Mouse (Mus musculus) heart, embryonic 11.5 days (tissue): ENCODE results near the gene Cadm1. TPM values are rescaled to one million over a fixed set of nuclear protein-coding genes. Genes with fewer than 3 reads are reported as not detected.

ENCODE experiments used
- ATAC-seq: fragments of 200-750 bp; cut with Nextera tagmentation; replicated peaks from 2 replicates; pipeline ENCODE4 v1.8.0; 2017; ENCODE audit warnings: moderate library complexity; ENCODE audit not compliant: insufficient number of reproducible peaks, low FRiP score, low TSS enrichment
- H3K27ac ChIP-seq: fragments of 300-500 bp; sonication (generic); 2 replicates; pipeline ENCODE4 v1.5.1; 2014; ENCODE audit warnings: mild to moderate bottlenecking, low read depth, low read length
- H3K27me3 ChIP-seq: fragments of 300-500 bp; sonication (generic); 2 replicates; pipeline ENCODE4 v1.6.1; 2014; ENCODE audit warnings: mild to moderate bottlenecking, low read length, mixed read lengths; ENCODE audit not compliant: control insufficient read depth, insufficient read depth
- H3K36me3 ChIP-seq: fragments of 300-500 bp; sonication (generic); 2 replicates; pipeline ENCODE4 v1.6.1; 2014; ENCODE audit warnings: mild to moderate bottlenecking, low read length, moderate library complexity, mixed read lengths; ENCODE audit not compliant: control insufficient read depth, insufficient read depth
- H3K4me1 ChIP-seq: fragments of 300-500 bp; sonication (generic); 2 replicates; pipeline ENCODE4 v1.6.1; 2014; ENCODE audit warnings: low read length; ENCODE audit not compliant: control insufficient read depth, insufficient read depth
- H3K4me2 ChIP-seq: fragments of 300-500 bp; sonication (generic); 2 replicates; pipeline ENCODE4 v1.6.1; 2014; ENCODE audit warnings: mild to moderate bottlenecking, moderate library complexity
- H3K4me3 ChIP-seq: fragments of 300-500 bp; sonication (generic); 2 replicates; pipeline ENCODE4 v1.5.1; 2014; ENCODE audit warnings: low read depth, low read length
- H3K9ac ChIP-seq: fragments of 300-500 bp; sonication (generic); 2 replicates; pipeline ENCODE4 v1.6.1; 2014; ENCODE audit warnings: mild to moderate bottlenecking, low read depth, low read length, moderate library complexity
- H3K9me3 ChIP-seq: fragments of 300-500 bp; sonication (generic); replicated peaks from 2 replicates; pipeline ENCODE4 v1.6.1; 2016; ENCODE audit warnings: low read length; ENCODE audit not compliant: control insufficient read depth
- WGBS: fragments of 180-500 bp; shearing (Covaris S2); extraction: QIAGEN DNeasy Blood & Tissue Kit; methylation state at CpG from one replicate; pipeline ENCODE4 v1.1.7; 2014; ENCODE audit not compliant: insufficient replicate concordance; 5-methylcytosine and 5-hydroxymethylcytosine counted together
- polyA plus RNA-seq: library from polyadenylated mRNA; unstranded; fragments of >200 nt; fragmentation: Nextera tagmentation; extraction: Ambion mirVana; gene quantifications from 2 replicates; pipeline ENCODE4 v1.2.1, GENCODE M21; 2014

Gene Cadm1
- polyA plus RNA-seq, 1 experiment from 2014 or later = 30.3 TPM

DNA sequence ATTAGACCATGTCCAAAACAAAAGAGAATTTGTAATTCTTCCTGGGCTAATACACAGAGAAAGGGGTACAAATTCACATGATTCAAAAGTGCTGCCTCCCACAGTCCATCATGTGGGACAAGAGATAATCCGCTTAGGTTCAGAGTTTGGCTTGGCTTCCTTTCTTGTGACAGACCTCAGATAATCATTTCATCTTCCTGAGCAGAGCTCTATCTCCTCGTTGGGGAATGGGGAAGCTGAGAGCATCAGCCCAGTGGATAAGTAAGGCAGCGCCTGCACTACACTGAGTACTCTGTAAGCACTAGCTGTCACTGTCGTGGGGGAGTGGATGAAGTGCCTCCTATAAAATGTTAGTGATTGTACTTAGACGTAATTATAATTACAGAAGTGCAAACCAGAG lies 35.1 kb downstream of the Cadm1 start:
- Histone ChIP-seq H3K4me3 (no peak overlapping the region), H3K27me3 (no peaks in the 10 kb centered on the region), H3K27ac (no peak overlapping the region), H3K9ac (no peak overlapping the region), H3K9me3 (no peaks in the 10 kb centered on the region), H3K36me3 (no peaks in the 10 kb centered on the region), H3K4me2 (no peak overlapping the region), H3K4me1 (no peaks in the 10 kb centered on the region; the same call in 1 of the 2 replicates)
- ATAC-seq = no peak
- WGBS = 46% methylated on average over 5 of the region's 5 CpGs

DNA sequence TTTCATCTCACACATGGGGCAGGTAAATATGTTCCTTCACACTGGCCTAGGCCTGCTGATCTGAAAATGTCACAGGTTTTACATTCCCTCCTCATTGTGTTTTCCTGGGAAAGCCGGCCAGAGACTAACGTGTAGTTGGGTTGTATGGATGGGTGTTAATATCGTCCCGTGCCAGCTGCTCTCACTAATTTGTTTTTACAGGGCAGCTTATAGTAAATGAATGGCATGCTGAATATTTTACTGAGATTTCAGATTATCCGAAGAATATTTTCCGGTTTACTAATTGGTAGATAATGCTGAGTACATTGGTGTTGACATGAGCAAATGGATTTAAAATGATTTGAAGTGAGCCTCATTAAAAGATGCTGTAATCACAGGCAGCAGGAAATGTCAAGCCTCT lies 37.9 kb downstream of the Cadm1 start:
- Histone ChIP-seq H3K9me3 (no peaks in the 10 kb centered on the region), H3K27ac (no peak overlapping the region), H3K27me3 (no peaks in the 10 kb centered on the region), H3K4me3 (no peak overlapping the region), H3K36me3 (no peaks in the 10 kb centered on the region), H3K4me2 (no peak overlapping the region), H3K4me1 (peaks cover 5% of the 10 kb centered on the region), H3K9ac (no peak overlapping the region)
- WGBS = 77% methylated on average over 6 of the region's 6 CpGs
- ATAC-seq = no peak

DNA sequence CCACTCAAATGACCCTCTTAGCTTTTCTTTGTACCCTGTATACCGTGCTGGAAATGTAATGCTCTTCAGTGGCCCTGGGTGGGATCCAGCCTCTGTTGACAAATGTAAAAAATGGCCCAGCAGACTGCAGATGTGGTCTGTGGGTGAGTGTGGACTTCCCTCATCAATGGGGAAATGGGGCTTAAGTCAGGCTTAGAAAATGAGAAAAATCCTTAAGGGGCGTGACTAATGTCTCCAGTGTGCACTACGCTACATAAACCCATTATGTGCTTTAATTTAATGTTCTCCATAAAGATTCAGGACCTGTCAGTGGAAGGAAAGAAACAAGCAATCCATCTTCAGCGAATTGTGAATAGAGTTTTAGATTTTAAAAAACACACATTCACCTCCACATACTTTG lies 40.2 kb downstream of the Cadm1 start:
- ATAC-seq = no peak
- no peak overlapping the region for H3K27ac ChIP-seq
- H3K9me3 ChIP-seq = no peaks in the 10 kb centered on the region
- WGBS = 88% methylated on average over 4 of the region's 4 CpGs
- peaks cover 13% of the 10 kb centered on the region for H3K4me1 ChIP-seq
- H3K27me3 ChIP-seq = no peaks in the 10 kb centered on the region
- no peak overlapping the region for H3K4me2 ChIP-seq
- H3K36me3 ChIP-seq = no peaks in the 10 kb centered on the region
- no peak overlapping the region for H3K9ac ChIP-seq
- H3K4me3 ChIP-seq = no peak overlapping the region

DNA sequence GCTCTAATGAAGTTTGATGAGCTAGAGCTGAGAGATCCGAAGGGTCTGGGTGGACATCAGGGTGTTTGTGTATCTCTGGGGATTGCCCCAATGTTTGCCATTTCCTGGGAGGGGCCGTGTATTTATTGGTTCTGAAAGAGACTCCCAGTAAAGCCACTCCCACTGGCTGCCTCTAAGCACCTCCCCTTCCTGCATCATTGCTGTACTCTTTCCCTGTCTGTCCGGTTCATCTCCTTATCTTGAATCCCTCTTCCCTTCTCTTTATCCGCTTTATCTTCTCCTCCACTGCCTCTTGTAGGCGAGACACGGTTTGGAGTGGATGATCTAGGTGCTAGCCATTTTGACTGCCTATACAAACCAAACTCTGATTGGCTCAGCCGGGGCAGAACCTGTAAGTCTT lies 41.5 kb downstream of the Cadm1 start:
- H3K9me3 ChIP-seq = no peaks in the 10 kb centered on the region
- no peak overlapping the region for H3K4me2 ChIP-seq
- WGBS = 60% methylated on average over 7 of the region's 7 CpGs
- no peaks in the 10 kb centered on the region for H3K27me3 ChIP-seq
- peaks cover 16% of the 10 kb centered on the region for H3K4me1 ChIP-seq
- no peak overlapping the region for H3K4me3 ChIP-seq
- no peak overlapping the region for H3K9ac ChIP-seq
- ATAC-seq = no peak
- H3K27ac ChIP-seq = no peak overlapping the region
- H3K36me3 ChIP-seq = no peaks in the 10 kb centered on the region

DNA sequence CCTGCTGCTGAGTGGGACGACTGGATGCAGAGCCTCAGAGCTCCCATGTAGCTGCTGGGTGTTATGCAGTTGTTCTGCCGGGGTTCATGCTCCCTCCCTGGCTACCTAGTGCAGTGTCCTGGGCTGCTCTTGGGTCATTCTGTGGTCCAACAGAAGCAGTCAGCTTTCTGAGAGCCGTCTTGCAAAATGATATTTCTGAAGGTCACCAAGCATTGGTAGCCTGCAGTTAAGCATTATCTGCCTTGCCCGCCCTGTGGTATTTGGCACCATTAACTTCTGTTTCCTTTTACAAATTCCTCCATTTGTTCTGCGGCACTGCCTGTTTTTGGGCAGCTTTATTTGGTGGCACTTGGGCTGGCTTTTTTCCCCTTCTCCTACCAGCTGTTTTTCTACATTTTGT lies 42.2 kb downstream of the Cadm1 start:
- WGBS = 67% methylated on average over 5 of the region's 5 CpGs
- no peak overlapping the region for H3K27ac ChIP-seq
- H3K4me2 ChIP-seq = no peak overlapping the region
- H3K4me1 ChIP-seq = peaks cover 16% of the 10 kb centered on the region
- no peak for ATAC-seq
- no peak overlapping the region for H3K9ac ChIP-seq
- no peaks in the 10 kb centered on the region for H3K36me3 ChIP-seq
- H3K4me3 ChIP-seq = no peak overlapping the region
- no peaks in the 10 kb centered on the region for H3K9me3 ChIP-seq
- no peaks in the 10 kb centered on the region for H3K27me3 ChIP-seq

DNA sequence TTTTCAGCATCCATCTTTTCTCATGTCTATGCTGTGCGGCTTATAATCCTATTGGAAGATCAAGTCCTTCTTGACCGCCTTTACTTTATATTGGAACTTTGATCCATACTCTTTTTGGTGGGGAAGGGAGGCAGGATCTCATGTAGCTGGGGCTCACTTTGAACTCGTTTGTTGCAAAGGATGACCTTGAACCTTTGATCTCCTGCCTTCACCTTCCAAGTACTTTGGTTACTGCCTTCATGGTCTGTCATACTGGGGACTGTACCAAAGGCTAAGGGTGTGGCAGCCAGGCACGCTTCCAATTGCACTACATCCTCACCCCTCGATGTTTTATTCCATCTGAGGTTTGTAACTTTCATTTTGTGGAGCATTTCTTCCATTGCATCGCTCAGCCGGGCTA lies 43.5 kb downstream of the Cadm1 start:
- no peaks in the 10 kb centered on the region for H3K36me3 ChIP-seq
- peaks cover 16% of the 10 kb centered on the region for H3K4me1 ChIP-seq
- no peak overlapping the region for H3K9ac ChIP-seq
- H3K4me3 ChIP-seq = no peak overlapping the region
- WGBS = 77% methylated on average over 7 of the region's 7 CpGs
- ATAC-seq = no peak
- H3K4me2 ChIP-seq = no peak overlapping the region
- H3K9me3 ChIP-seq = no peaks in the 10 kb centered on the region
- H3K27ac ChIP-seq = no peak overlapping the region
- H3K27me3 ChIP-seq = no peaks in the 10 kb centered on the region

DNA sequence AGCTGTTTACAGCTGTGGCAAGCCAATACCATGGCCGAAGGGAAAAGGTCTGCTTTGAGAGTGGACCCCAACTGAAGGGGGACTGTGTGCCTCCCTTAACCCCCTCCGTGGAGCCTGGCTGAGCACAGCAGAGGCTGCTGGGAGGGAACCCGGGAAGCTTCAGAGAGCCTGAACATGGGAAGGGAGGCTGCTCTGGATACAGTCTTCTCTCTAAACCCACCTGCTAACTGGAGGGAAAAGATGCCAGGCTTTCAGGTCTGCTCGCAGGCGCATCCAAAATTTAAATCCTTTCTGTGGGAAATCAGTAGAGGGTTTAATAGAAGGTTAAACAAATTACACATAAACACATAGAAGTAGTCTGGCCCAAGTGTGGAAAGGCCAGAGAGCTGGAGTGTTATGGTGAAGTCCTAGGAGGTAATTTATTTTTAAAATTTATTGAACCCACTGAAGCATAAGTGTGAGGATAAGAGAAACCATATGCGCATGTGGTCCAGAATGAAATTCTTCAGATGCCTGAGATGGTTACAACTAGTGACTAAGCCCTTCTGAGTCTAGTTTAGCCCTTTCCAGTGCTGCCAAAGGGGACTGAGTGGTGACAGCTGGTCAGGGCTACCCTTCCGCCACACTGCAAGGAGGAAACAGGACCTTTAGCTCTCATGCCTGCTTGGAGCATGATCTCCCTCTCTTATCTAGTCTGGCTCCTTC lies 44.9 kb downstream of the Cadm1 start:
- no peak overlapping the region for H3K4me2 ChIP-seq
- no peak overlapping the region for H3K27ac ChIP-seq
- no peak overlapping the region for H3K9ac ChIP-seq
- H3K9me3 ChIP-seq = no peaks in the 10 kb centered on the region
- H3K4me3 ChIP-seq = no peak overlapping the region
- WGBS = 38% methylated on average over 7 of the region's 7 CpGs
- no peaks in the 10 kb centered on the region for H3K27me3 ChIP-seq
- peaks cover 16% of the 10 kb centered on the region for H3K4me1 ChIP-seq
- no peaks in the 10 kb centered on the region for H3K36me3 ChIP-seq
- ATAC-seq = no peak

DNA sequence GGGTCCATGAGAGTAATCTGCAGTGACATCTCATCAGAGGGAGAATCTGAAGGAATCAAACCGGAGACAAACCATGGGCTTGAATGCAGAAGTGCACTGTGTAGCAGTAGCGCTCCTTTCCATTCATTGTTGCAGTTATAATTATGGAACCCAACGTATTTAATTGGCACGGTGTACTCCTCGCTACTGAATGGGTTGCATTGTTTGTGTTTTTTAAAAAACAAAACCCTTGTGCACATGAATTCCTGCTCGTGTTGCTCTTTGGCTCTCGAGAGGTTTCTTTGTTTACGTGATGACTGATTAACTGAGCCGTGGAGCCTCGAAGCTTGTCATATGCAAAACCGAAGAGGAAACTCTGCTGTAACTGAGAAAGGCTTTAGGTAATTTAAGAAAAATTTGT lies 45.8 kb downstream of the Cadm1 start:
- H3K4me3 ChIP-seq = no peak overlapping the region
- no peak overlapping the region for H3K27ac ChIP-seq
- no peaks in the 10 kb centered on the region for H3K36me3 ChIP-seq
- H3K9me3 ChIP-seq = no peaks in the 10 kb centered on the region
- 70% methylated on average over 11 of the region's 11 CpGs for WGBS
- peaks cover 16% of the 10 kb centered on the region for H3K4me1 ChIP-seq
- H3K9ac ChIP-seq = no peak overlapping the region
- ATAC-seq = no peak
- H3K4me2 ChIP-seq = no peak overlapping the region
- H3K27me3 ChIP-seq = no peaks in the 10 kb centered on the region

DNA sequence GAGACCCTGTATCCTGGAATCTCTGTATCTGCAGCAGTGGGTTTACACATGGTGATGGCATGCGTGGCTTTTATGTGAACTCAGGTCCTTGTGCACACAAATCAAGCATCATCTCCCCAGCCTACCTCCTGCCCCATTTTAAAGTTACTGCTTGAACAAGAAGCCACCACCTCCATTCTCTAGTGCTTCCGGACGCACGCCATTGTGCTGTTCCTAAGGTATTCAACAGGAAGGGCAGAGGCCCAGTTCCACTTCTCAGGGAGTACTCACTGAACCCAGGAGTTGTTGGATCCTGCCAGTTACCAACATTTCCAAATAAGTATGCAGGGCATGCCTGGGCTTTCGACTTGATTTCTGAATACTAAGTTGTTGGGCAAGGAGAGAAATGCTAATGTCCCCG lies 49.5 kb downstream of the Cadm1 start:
- Histone ChIP-seq H3K4me2 (no peak overlapping the region), H3K27me3 (no peaks in the 10 kb centered on the region), H3K27ac (no peak overlapping the region), H3K4me1 (peaks cover 16% of the 10 kb centered on the region), H3K4me3 (no peak overlapping the region), H3K9ac (no peak overlapping the region), H3K9me3 (no peaks in the 10 kb centered on the region), H3K36me3 (no peaks in the 10 kb centered on the region)
- 82% methylated on average over 6 of the region's 6 CpGs for WGBS
- ATAC-seq = no peak
